Mouse (Mus musculus): ENCODE data around the gene Kmt5b.

The Kmt5b gene

DNA sequence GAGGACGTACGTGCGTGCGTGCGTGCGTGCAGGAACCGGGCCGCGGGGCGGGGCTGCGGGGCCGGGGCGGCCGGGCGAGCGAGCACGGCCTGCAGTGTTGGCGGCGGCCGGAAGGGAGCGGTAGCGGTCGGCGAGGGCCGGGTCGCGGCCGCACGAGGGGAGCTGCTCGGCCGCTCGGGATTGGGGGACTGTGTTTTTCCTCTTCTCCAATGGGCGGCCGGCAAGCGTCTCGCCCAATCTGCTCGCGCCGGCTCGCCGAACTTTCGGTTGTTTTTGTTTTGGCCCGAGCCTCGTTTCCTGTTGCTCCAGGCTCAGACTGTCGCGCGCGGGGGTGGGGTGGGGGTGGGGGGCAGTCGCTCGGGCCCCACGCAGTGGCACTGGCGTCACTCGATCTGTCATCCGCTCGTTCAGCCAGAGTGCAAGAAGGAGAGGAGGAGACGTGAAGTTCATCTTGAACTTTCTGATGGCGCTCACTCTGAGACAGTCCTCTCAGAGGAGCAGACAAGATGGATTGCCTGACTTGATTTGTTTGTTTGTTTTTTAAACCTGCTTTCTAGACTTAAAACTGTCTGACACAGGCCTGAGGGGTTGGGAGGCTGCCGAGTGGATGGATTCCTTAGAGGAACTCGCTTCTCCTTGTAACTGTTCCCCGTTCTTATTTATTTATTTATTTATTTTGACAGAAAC is 1.6 kb downstream of the Kmt5b start:
- DNase-seq (ENCODE audit: low spot score in 2 of 2): peak; percentile 94 to 98

DNA sequence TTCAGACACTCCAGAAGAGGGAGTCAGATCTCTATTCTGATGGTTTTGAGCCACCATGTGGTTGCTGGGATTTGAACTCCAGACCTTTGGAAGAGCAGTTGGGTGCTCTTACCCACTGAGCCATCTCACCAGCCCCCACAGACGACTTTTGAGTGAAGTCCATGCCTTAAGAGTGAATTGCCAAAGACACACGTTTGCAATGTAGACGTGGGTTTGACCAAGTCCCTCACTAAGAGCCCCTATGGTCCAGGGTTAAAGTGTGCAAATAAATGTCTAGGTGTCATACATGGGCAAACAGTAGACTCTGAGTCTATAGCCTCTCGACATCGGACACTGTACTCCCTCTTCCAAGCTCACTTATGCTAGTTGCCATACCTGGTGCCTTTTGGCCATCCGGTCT is 2.3 kb downstream of the Kmt5b start:
- no peak for DNase-seq (ENCODE audit: low spot score in 2 of 2)

DNA sequence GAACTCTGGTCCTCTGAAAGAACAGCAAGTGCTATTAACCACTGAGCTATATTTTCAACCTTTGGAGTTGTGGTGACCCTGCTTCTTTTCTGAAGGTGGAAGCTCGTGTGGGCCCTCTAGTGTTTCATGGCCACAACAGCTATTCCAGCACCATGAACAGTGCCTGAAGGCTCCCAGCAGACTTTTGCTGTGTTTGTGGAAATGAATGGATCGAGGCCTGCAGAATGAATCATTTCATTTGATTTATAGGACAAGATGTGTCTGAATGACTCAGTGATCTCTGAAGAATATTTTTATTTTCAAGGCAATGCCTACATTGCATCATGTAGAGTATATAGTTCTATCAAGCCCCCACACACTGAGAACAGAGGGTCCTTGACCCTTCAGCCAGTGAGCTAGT is 6.9 kb downstream of the Kmt5b start:
- no peak for DNase-seq (ENCODE audit: low spot score in 2 of 2)

DNA sequence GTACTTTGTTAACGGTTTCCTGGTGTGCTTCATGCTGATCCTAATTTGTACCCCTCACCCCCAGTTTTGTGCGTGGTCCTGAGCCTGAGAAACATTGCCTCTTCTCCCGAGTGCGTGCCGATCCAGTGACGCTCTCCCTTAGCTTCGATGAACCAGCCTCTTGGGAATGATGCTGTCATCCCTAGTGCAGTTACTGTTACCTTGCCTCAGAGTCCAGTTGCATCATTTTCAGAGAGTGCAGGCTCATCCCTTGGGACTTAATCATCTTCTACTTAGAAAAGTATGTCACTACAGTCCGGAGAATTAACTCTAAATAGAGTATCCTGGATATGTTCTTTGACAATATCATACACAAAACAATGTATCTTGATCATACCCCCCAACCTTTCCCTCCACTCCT is 11.5 kb downstream of the Kmt5b start:
- no peak for DNase-seq (ENCODE audit: low spot score in 2 of 2)

DNA sequence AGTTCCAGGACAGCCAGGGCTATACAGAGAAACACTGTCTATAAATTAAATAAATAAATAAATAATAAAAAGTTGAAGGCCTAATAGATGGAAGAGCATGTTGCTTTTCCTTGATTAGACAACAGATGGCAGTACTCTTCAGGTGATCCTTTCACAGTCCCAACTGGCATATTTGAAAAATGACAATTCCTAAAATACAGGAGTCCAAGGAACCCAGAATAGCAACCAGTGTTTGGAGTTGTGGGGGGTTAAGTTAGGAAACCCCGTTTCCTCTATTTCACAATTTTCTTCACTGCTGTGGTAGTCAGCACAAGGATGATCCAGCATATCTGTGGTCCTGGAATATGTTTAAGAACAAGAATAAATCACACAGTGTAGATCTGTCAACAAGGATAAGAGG is 22.9 kb downstream of the Kmt5b start:
- DNase-seq (ENCODE audit: low spot score in 2 of 2): no peak

DNA sequence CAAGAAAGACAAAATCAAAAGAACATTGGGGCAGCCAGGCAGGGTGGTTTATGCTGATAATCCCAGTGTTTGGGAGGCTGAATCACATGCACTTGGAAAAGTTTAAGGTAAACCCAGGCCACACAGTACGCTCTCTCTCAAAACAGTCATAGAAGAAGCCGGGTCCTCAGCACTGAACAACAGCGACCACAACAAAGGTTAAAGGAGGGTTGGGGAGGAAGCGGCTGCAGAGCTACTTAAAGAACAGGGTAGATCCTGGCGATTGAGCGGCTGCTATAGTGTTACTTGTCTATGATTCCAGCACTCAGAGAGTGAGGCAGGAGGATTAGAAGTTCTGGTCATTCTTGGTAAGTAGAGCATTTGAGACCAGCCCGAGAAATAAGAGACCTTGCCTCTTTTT is 38.3 kb downstream of the Kmt5b start:
- no peak for DNase-seq (ENCODE audit: low spot score in 2 of 2)

DNA sequence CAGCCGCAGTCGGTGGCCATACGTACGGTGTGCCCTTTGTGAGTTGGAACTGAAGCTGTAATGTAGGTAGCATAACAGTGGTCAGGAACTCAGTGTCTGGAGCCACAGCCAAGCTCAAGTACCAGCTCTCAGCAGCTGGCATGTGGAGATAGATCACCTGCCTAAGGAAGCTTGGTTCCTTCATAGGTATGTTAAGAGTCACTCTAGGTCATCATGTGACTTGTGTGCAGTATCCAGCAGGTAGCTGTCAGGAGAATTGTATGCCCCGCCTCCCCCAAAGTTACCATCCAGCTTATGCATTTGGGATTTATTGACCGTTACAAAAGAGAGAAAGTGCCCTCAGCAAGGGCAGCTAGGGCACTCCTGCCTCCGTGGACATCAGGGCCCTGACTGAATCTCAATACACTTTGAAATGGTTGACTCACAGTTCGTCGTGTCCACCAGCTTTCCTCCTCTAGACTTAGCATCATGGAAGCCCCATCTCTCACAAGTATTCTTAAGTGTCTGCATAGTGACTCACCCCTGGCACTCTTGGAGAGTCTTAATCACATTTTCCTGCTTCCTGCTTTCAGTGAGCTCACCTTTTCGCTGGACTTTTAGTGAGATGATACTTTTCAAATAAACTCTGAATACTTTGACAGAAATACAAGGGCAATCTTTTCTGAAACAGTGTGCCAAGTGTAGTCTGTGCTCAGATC is 43.5 kb downstream of the Kmt5b start:
- DNase-seq (ENCODE audit: low spot score in 2 of 2): no peak

DNA sequence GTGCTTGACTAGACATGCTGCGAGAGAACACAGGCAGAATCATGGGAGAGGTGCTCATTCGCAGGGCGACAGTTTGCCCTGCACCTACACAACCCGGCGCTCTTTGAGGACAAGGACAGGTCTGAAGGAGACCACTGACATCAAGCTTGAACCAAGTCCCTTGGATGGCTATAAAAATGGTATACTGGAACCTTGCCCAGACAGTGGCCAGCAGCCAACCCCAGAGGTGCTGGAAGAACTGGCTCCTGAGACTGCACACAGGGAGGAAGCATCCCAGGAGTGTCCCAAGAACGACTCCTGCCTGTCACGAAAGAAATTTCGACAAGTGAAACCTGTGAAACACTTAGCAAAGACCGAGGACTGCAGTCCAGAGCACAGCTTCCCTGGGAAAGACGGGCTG is 47.2 kb downstream of the Kmt5b start:
- DNase-seq (ENCODE audit: low spot score in 2 of 2): no peak

DNA sequence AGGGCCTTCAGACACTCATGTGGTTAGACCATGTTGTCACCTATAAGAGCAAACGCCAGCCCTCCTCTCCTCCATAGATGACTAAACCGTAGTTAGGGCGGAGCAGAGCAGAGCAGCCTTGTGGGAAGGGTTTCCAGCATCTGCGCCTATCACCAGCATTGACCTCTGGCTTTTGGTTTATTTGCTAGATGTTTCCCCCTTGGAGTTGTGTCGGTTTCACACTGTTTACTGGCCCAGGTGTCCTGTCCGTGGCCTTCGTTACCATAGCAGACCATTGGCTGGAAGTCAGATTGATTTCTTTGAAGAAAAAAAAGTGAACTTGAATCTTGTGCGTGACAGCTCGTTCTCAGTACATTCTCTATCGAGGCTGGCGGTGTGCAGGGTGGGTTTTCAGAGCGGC is 48.6 kb downstream of the Kmt5b start:
- DNase-seq (ENCODE audit: low spot score in 2 of 2): no peak

DNA sequence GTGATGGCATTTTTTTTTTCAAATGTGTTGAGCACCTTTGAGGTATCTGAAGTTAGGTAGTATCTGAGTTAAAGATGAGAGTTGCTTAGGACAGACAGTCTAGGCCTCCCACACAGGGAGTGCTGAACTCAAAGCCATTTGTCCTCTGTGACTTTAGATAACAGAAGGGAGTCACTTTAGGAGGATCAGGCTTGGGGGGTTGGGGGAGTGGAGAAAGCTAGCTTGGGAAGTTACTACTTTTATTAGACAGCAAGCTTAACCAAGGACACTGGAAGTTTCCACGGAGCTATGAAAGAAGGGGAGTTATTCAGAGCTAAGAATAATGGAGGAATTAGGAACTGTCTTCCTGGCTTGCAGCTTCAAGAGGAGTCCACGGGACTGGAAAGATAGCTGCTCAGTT is 51.9 kb downstream of the Kmt5b start:
- DNase-seq (ENCODE audit: low spot score in 2 of 2): no peak

DNA sequence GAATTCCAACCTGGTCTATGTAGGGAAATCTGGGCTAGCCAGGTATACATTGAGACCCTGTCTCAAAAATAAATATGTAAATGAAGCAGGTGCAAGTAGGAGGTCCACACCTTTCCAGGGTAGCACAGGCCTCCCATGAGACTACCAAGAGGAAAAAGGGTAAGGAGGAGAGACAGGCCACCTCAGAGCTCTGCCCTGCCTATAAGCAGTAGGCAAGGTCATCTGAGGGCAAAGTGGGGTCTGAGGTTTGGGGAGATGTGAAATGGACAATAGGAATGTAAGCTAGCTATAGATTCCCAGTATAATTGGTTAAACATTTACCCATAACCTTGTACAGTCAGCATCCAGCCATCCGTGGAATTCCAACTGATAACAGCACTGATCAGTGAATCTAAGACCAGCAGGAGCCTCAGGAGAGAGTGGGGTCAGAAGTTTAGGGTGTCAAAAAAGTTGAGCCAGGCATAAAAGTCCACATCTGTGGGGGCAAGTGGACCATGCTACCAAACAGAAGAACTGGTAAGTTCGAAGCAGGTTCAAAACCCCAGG is 52.8 kb downstream of the Kmt5b start:
- DNase-seq (ENCODE audit: low spot score in 2 of 2): no peak

DNA sequence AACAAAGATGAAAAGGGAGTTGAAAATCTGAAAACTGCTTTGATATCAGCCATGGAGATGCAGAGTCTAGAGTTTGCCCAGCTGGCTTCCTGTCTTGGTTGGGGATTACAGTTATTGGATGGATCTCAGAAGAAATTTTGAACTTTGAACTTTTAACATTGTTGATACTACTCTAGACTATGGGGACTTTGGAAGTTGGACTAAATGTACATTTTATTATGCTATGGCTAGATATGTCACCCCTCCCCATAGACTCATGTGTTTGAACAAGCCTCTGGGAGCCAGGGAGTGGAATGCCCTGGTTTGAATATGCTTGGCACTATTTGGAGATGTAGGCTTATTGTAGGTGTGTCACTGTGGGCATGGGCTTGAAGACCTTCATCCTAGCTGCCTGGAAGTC is 57.8 kb downstream of the Kmt5b start:
- no peak for DNase-seq (ENCODE audit: low spot score in 2 of 2)

DNA sequence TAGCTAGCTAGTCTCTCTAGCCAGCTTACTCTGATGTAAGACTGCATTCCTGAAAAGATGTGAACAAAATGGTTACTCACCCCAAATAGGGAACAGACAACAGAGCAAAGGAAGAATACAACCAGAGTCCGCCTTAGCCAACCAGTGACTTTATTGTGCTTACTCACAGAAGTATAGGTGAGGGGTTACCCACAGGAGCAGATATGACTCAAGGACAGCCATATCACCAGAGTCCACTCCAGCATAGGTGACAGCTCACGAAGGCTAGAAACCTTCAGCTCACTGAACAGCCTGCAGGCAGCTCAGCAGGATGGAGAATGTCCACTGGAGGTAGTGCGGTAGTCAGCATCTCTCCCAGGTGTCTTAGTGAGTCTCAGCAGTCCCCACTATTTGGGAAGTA is 62.6 kb downstream of the Kmt5b start:
- DNase-seq (ENCODE audit: low spot score in 2 of 2): no peak

DNA sequence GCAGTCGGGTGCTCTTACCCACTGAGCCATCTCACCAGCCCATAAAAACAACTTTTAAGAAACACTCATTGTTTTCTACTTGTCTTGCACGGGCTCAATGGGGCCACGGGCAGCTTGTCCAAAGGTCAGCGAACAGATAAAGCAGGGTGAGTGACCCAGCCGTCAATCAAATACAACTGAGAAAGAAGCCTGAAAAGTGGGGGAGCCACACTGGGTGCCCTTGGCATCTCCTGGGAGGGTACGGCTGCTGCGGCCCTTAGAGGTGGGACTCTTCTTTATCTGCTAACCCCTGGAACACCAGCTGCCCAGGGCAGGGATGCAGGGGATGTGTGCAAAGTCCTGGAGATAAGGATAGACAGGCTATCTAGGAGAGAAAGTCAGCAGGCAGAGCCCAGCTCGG is 64.5 kb downstream of the Kmt5b start:
- DNase-seq (ENCODE audit: low spot score in 2 of 2): peak in 1 of 2 experiments; percentile 24

DNA sequence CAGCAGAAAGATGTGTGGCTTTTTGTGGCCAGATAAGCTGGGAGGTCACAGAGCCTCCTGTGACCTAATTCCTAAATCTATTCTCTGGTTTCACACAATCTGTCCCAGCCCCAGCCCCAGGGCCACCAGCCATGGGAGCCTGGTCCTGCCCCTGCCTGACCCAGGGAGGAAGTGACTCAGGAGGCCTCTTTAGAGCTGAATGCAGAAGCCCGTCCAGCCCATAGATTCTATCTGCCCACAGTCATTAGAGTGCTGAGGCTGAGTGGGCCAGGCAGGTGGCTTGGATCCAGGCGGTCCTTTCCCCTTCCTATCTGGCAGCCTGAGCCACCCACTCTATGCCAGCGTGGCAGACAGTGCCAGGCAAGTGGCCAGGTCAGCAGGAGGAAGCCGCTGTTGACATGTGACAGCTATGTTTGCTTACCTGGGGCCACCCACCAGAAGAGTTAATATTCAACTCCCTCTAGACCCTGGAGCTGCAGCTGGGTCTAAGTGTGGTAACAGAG is 65.7 kb downstream of the Kmt5b start:
- peak; percentile 23 to 67 for DNase-seq (ENCODE audit: low spot score in 2 of 2)

DNA sequence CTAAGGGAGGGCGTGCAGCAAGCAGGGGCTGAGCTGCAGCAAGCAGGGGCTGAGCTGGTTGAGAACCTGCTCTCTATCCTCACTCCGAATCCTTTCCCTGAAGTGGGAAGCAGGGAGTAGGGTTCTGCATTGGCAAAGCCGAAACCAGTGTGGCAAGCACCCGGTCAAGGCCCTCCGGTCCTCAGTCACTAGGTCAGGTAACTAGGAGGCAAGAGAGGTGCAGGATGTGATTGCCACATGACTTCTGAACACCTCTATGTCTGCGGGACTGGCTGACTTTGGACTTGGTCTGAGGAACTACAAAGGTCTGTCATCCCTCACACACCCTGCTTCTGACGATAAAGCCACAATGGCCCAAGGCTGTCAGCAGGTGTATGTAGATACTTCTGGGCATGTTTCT is 67.1 kb downstream of the Kmt5b start:
- DNase-seq (ENCODE audit: low spot score in 2 of 2): no peak

DNA sequence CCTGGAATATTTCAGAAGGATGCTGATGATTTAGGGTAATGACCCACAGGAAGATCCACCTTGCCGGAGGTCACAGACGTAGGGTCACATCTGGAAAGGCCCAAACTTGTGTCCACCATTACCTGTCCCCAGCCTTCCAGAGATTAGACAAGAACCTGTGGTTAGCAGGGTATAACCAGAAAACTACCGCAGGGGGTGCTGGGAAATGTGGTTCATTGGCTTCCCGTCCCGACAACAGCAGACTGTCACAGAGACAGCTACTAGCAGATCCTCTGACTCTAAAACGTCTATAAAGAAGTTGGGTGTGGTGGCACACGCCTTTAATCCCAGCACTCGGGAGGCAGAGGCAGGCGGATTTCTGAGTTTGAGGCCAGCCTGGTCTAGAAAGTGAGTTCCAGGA is 69.6 kb downstream of the Kmt5b start:
- DNase-seq (ENCODE audit: low spot score in 2 of 2): no peak

DNA sequence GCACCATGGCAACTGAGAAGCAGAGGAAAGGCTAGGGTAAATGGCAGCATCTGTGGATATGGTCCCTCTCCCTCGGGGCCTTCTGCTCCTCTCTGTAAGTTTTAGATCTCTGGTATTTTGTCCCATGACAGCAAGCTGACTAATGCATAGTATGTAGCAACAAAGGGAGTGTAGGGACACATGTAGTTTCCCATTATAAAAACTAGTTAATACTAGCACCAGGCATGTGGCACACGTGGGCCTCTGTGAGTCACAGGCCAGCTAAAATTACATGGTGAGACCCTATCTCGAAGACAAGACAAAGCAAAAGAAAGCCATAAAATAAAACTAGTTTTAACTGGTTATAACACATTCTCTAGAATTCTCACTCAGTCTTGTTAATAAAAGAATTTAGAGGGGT is 71.7 kb downstream of the Kmt5b start:
- DNase-seq (ENCODE audit: low spot score in 2 of 2): no peak

DNA sequence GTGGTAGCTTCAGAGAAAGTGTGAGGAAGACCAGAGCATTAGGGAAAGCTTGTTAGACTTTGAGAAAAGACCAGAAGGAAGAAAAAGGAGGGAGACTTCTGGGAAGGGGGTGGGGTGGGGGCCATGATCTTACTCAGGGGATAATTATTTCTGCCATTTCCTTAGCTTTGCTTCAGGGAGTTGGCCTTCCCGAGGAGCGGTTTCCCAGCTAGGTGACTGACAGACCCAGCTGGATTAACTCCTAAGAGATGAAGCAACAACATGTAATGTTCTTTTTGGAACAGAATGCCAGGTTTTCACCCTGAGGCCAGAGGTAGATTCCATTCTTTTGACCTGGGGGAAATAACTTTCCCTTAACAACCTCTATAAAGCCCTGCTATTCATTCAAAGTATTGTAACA is 72.5 kb downstream of the Kmt5b start:
- DNase-seq (ENCODE audit: low spot score in 2 of 2): no peak

DNA sequence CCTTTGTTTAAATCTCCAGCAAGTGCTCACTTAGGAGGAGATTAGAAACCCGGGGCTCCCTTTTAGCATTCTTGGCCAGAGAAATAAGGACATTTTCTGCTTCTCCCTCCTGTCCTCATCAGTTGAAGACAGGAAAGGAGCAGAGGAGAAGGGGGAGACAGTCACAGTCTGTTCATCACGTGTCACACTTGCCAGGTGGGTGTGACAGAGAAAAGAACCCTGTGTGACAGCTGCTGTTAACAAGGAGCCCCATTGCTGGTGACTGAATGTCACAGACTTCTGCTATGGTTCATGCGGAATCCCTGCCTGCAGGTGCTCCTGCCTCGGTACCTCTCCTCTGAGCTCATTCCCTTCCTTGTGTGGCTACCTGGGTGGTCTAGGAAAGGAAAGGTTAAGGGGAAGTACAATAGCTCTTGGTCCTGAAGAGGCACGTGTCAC is 73.0 kb downstream of the Kmt5b start:
- DNase-seq (ENCODE audit: low spot score in 2 of 2): no peak

DNA sequence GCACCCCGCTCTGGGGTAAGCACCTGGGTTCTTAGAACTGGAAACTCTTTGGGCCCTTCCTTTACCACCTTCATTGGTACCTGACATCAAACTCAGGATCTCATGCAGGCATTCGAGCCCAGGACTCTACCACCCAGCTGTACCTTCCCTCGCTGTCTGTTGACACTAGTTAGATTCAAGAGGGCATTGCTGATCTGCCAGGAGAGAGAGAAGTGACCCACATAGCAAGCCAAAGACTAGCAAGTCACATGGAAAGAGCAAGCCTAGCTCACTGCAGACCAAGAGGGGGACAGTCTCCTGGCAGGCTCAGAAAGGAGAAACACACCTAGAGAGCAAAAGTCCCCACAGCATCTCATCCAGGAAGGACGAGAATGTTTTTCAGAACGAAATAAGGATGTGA is 73.5 kb downstream of the Kmt5b start:
- DNase-seq (ENCODE audit: low spot score in 2 of 2): no peak

DNA sequence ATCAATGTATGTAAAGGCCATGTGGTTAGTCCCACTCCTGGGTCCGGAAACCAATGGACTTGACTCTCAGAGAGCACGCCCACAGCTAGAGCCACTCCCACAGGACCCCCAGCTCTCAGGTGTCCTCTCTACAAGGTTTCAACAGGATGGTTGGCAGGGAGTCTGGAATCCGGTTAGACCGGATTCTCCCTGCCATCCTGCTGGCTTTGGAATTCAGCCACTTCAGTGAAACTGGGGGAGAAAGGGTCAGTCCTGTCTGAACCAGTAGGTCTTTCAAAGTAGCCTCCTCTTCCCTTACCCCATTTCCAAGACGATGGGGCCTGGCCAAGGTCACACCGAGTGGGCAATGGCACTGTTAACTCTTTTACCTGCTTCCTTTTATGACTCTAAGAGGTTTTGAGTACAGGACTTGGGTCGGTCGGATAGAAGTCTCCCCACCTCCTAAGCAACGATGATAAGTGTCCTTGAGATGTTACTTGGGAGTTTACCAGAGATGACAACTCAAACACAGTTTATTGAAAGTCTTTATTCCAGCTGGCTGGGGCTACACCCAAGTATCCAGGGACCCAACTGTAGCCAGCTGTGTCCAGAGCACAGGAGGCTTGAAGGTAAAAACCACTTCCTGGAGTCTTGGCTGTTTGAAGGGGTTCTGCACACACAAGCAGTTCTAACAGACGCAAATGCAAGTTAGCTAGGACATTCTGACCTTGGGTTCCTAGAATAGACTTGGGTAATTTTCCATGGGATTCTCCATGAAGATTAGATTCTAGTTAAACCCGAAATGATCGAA is 75.3 kb downstream of the Kmt5b start:
- DNase-seq (ENCODE audit: low spot score in 2 of 2): no peak
